Mouse (Mus musculus) liver, embryonic 13.5 days (tissue): ENCODE results near the gene Cadps2. TPM values are rescaled to one million over a fixed set of nuclear protein-coding genes. Genes with fewer than 3 reads are reported as not detected.

Experiments used
- ATAC-seq: fragments of 200-750 bp; cut with Nextera tagmentation; 2 replicates; pipeline ENCODE4 v1.8.0; 2017; ENCODE audit warnings: low read depth, mild to moderate bottlenecking, moderate number of reproducible peaks, moderate library complexity
- DNase-seq: peaks from one replicate; pipeline ENCODE4 v3.0.0; 2022
- H3K27ac ChIP-seq: fragments of 300-500 bp; sonication (generic); 2 replicates; pipeline ENCODE4 v1.5.1; 2015; ENCODE audit warnings: moderate library complexity, mild to moderate bottlenecking, inconsistent platforms
- H3K27me3 ChIP-seq: fragments of 300-500 bp; sonication (generic); 2 replicates; pipeline ENCODE4 v1.6.1; 2015; ENCODE audit warnings: mild to moderate bottlenecking, inconsistent platforms
- H3K36me3 ChIP-seq: fragments of 300-500 bp; sonication (generic); 2 replicates; pipeline ENCODE4 v1.6.1; 2015; ENCODE audit warnings: mild to moderate bottlenecking, inconsistent platforms
- H3K4me1 ChIP-seq: fragments of 300-500 bp; sonication (generic); replicated peaks from 2 replicates; pipeline ENCODE4 v1.6.1; 2015; ENCODE audit warnings: inconsistent platforms
- H3K4me2 ChIP-seq: fragments of 300-500 bp; sonication (generic); 2 replicates; pipeline ENCODE4 v1.6.1; 2015; ENCODE audit warnings: inconsistent platforms, mild to moderate bottlenecking, moderate library complexity
- H3K4me3 ChIP-seq: fragments of 300-500 bp; sonication (generic); replicated peaks from 2 replicates; pipeline ENCODE4 v1.5.1; 2015; ENCODE audit warnings: mild to moderate bottlenecking, inconsistent platforms
- H3K9ac ChIP-seq: fragments of 300-500 bp; sonication (generic); 2 replicates; pipeline ENCODE4 v1.6.1; 2015; ENCODE audit warnings: mild to moderate bottlenecking, inconsistent platforms
- H3K9me3 ChIP-seq: fragments of 300-500 bp; sonication (generic); replicated peaks from 2 replicates; pipeline ENCODE4 v1.6.1; 2016; ENCODE audit warnings: inconsistent platforms
- WGBS: fragments of 180-500 bp; shearing (Covaris S2); methylation state at CpG from one replicate; pipeline ENCODE4 v1.1.7; 2015; ENCODE audit not compliant: insufficient replicate concordance; 5-methylcytosine and 5-hydroxymethylcytosine counted together
- polyA plus RNA-seq: library from polyadenylated mRNA; unstranded; fragments of >200 nt; fragmentation: Nextera tagmentation; extraction: Ambion mirVana; gene quantifications from 2 replicates; pipeline ENCODE4 v1.2.1, GENCODE M21; 2015

Gene Cadps2
- polyA plus RNA-seq, 1 experiment from 2014 or later = 0.10 TPM

GRCm38 (mm10) chr6:23249616-23250287, 589.5 kb downstream of the Cadps2 start:
- Histone ChIP-seq H3K27ac (no peak overlapping the region), H3K4me3 (0 out of 2 replicates have a peak overlapping the region, but pooled peaks have one; percentile 8), H3K9me3 (no peaks in the 10 kb centered on the region), H3K27me3 (peaks cover 93% of the 10 kb centered on the region), H3K4me2 (peak overlapping the region; percentile 32; the same call in 1 of the 2 replicates), H3K36me3 (no peaks in the 10 kb centered on the region), H3K4me1 (no peaks in the 10 kb centered on the region), H3K9ac (no peak overlapping the region)
- DNase-seq = no peak
- WGBS = under 1% methylated on average over 29 of the region's 29 CpGs
- no peak for ATAC-seq

- Histone ChIP-seq H3K27me3 (peaks cover 93% of the 10 kb centered on the region), H3K9ac (no peak overlapping the region), H3K4me1 (no peaks in the 10 kb centered on the region), H3K4me2 (peak overlapping the region; percentile 32), H3K4me3 (no peak overlapping the region), H3K9me3 (no peaks in the 10 kb centered on the region), H3K36me3 (no peaks in the 10 kb centered on the region), H3K27ac (no peak overlapping the region)
- no peak for ATAC-seq
- no peak for DNase-seq
- 2% methylated on average over 17 of the region's 24 CpGs for WGBS
Observed at GRCm38 (mm10) chr6:23249053-23249401, 590.2 kb downstream of the Cadps2 start.

GRCm38 (mm10) chr6:23248313-23249052, 590.7 kb downstream of the Cadps2 start, which contains the start of gene Fezf1:
Fezf1 (minus strand) TSS chr6:23248362.
- no peak; the same call in 1 of the 2 replicates for ATAC-seq
- H3K27me3 ChIP-seq = peaks cover 93% of the 10 kb centered on the region
- H3K9ac ChIP-seq = no peak within 1 kb of the TSS
- H3K27ac ChIP-seq = no peak within 1 kb of the TSS
- WGBS = 1% methylated on average over 31 of the region's 31 CpGs
- peak within 1 kb of the TSS; percentile 32; the same call in 1 of the 2 replicates for H3K4me2 ChIP-seq
- H3K36me3 ChIP-seq = no peaks in the 10 kb centered on the region
- no peaks in the 10 kb centered on the region for H3K9me3 ChIP-seq
- no peaks in the 10 kb centered on the region for H3K4me1 ChIP-seq
- DNase-seq = no peak
- H3K4me3 ChIP-seq = no peak within 1 kb of the TSS

- ATAC-seq (no peak), DNase-seq (no peak)
- Histone ChIP-seq H3K4me1 (no peaks in the 10 kb centered on the region), H3K36me3 (no peaks in the 10 kb centered on the region), H3K9ac (no peak overlapping the region), H3K27me3 (peaks cover 93% of the 10 kb centered on the region), H3K4me2 (peak overlapping the region; percentile 28; the same call in 1 of the 2 replicates), H3K9me3 (no peaks in the 10 kb centered on the region), H3K27ac (no peak overlapping the region), H3K4me3 (no peak overlapping the region)
- WGBS = 1% methylated on average over 61 of the region's 61 CpGs
Observed at GRCm38 (mm10) chr6:23247512-23248312, 591.5 kb downstream of the Cadps2 start.

- no peak for ATAC-seq
- WGBS = 1% methylated on average over 23 of the region's 23 CpGs
- H3K4me2 ChIP-seq = no peak overlapping the region
Observed at GRCm38 (mm10) chr6:23246790-23247511, 592.3 kb downstream of the Cadps2 start.

GRCm38 (mm10) chr6:23246061-23246789, 593.0 kb downstream of the Cadps2 start:
- Histone ChIP-seq H3K27ac (no peak overlapping the region), H3K9me3 (no peaks in the 10 kb centered on the region), H3K4me2 (no peak overlapping the region), H3K27me3 (peaks cover 91% of the 10 kb centered on the region), H3K4me3 (no peak overlapping the region), H3K9ac (no peak overlapping the region), H3K36me3 (no peaks in the 10 kb centered on the region), H3K4me1 (no peaks in the 10 kb centered on the region)
- ATAC-seq (no peak), DNase-seq (no peak)
- 6% methylated on average over 17 of the region's 17 CpGs for WGBS

More at GRCm38 (mm10) chr6:23246790-23247511, 592.3 kb downstream of the Cadps2 start:
- Histone ChIP-seq H3K27ac (no peak overlapping the region), H3K9me3 (no peaks in the 10 kb centered on the region), H3K36me3 (no peaks in the 10 kb centered on the region), H3K27me3 (peaks cover 90% of the 10 kb centered on the region), H3K4me3 (no peak overlapping the region), H3K4me1 (no peaks in the 10 kb centered on the region), H3K9ac (no peak overlapping the region)
- no peak for DNase-seq

GRCm38 (mm10) chr6:23245545-23246011, 593.6 kb downstream of the Cadps2 start:
- no peak for DNase-seq
- WGBS = 4% methylated on average over 23 of the region's 23 CpGs

GRCm38 (mm10) chr6:23245121-23245520, 594.1 kb downstream of the Cadps2 start:
- H3K4me1 ChIP-seq = no peaks in the 10 kb centered on the region
- H3K4me3 ChIP-seq = no peak overlapping the region
- no peaks in the 10 kb centered on the region for H3K36me3 ChIP-seq
- DNase-seq (no peak), ATAC-seq (no peak)
- peaks cover 84% of the 10 kb centered on the region for H3K27me3 ChIP-seq
- 12% methylated on average over 9 of the region's 9 CpGs for WGBS
- H3K9me3 ChIP-seq = no peaks in the 10 kb centered on the region
- no peak overlapping the region for H3K9ac ChIP-seq
- H3K4me2 ChIP-seq = no peak overlapping the region
- no peak overlapping the region for H3K27ac ChIP-seq

More at GRCm38 (mm10) chr6:23245545-23246011, 593.6 kb downstream of the Cadps2 start:
- Histone ChIP-seq H3K27ac (no peak overlapping the region), H3K4me2 (no peak overlapping the region), H3K9me3 (no peaks in the 10 kb centered on the region), H3K9ac (no peak overlapping the region), H3K27me3 (peaks cover 88% of the 10 kb centered on the region), H3K4me3 (no peak overlapping the region), H3K4me1 (no peaks in the 10 kb centered on the region), H3K36me3 (no peaks in the 10 kb centered on the region)
- no peak for ATAC-seq

GRCm38 (mm10) chr6:23243821-23244760, 595.1 kb downstream of the Cadps2 start:
- no peaks in the 10 kb centered on the region for H3K36me3 ChIP-seq
- ATAC-seq = no peak
- 5% methylated on average over 15 of the region's 15 CpGs for WGBS

More at GRCm38 (mm10) chr6:23243821-23244760, 595.1 kb downstream of the Cadps2 start:
- Histone ChIP-seq H3K4me1 (no peaks in the 10 kb centered on the region), H3K9me3 (no peaks in the 10 kb centered on the region), H3K9ac (no peak overlapping the region), H3K27me3 (peaks cover 73% of the 10 kb centered on the region), H3K27ac (no peak overlapping the region), H3K4me3 (no peak overlapping the region), H3K4me2 (no peak overlapping the region)
- DNase-seq = no peak
